Mouse (Mus musculus): ENCODE data around the gene Rapgef3.

Gene Rapgef3

DNA sequence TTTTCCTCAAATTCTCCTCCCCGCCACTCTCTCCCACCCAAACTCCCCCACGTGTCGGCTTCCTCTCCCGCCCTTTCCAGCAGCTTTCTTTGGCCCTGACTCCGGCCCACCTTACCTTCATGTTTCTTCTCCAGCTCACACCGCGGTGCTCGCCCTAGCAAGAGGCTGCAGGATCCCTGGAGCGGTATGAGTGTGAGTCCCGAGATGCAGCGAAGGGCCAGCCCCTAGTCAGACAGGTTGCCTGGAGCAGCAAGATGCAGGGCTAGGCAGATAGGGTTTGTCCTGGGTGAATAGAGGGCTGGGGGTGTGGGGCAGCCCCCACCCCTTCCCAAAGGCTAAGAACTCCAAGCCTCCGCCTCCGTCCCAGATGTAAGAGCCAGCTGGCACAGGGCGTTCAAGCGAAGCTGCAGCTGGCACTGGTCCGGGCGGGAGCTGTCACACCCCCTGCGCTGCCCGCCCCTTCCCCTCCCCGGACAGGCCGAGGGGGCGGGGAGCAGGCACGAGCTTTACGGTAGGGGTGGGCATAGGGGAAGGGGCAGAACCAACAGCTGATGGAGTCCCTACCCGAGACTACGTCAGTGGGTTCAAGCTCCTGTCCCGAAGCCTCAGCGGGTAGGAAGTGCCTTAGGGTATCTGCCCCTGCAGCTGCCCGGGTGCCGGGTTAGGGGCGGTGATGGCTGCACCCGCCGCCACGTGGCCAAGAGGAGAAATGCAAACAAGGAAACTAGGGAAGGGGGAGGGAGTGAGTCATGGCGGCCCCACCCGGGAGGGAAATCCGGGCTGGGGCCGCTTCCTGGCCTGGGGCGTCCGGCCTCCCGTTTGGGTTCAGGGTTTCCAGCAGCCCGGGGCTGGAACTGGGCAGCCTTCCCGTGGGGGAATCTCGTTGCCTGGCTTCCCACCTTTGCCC is at the start of gene Rapgef3:
TSS of gene Rapgef3 (minus strand) at position 693 of the 907 bp plus-strand sequence.
- DNase-seq (ENCODE audit: low read depth), result peak; percentile 88

DNA sequence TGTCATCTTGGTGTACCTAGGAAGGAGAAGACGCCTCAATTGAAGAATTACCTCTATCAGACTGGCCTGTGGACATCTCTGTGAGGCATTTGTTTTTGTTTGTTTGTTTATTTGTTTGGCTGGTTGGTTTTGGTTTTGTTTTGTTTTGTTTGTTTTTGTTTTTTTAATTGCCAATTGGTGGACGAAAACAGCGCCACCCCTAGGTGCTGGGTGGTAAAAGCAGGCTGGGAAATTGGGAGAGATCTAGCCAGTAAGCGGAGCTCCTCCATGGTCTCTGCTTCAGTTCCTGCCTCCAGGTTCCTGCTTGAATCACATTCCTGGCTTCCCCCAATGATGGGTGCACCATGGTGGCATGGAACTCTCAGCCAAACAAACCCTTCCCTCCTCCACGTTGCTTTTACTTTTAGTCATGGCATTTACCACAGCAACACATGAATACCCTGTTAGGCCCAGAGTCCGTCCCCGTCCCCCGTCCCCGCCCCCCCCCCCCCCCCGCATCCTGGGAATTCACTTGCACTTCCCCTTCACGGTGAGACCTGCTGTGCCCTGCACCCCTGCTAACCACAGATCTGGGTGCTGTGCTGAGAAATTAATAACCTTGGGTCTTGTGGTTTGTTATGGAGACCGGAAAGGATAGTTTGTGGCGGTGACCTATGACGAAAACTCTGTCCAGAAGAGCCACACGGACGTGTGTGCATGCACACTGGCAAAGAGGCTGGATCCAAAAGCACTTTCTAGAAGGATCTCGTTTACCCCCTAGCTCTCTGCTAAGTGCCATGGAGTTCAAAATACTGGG is 48.6 kb upstream of the Rapgef3 start:
- peak; percentile 57 for DNase-seq (ENCODE audit: low read depth)

DNA sequence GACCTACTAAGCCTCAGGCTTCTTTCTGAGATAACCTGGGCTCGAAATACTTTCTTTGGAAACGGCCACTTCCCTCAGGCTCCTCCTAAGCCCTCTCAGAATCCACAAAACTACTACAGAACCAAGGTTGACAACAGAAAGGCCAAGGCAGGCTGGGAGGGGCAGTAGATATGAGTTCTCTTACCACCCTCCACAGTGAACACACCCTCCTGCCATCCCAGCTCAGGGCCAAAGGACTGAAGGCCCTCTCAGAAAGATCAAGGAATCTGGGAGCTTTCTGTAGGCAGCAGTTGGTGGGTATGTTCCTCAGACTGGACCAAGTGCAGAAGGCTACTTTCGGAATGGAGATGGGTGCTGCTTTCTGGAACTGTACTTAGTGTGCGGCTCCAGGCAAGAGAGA is 47.5 kb upstream of the Rapgef3 start:
- DNase-seq (ENCODE audit: low read depth), result no peak

DNA sequence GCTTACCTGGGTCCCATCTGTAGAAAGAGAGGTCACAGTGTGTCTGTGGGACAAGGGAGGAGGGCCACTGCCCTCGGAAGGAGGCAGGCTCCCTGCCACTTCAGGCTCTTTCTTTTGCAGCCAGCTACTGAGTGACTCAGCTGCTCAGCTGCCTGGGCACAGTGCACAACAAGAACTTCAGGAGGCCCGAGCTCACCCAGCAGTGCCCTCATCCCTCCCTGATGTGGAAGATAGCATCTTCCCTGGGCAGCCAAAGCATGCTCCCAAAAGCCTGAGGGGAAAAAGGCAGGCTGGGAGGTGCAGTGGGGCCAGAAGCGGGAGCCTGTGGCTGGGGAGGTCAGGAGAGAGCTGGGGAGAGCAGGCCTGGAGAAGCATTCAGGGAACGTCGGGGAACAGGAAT is 46.9 kb upstream of the Rapgef3 start:
- DNase-seq (ENCODE audit: low read depth), result no peak

DNA sequence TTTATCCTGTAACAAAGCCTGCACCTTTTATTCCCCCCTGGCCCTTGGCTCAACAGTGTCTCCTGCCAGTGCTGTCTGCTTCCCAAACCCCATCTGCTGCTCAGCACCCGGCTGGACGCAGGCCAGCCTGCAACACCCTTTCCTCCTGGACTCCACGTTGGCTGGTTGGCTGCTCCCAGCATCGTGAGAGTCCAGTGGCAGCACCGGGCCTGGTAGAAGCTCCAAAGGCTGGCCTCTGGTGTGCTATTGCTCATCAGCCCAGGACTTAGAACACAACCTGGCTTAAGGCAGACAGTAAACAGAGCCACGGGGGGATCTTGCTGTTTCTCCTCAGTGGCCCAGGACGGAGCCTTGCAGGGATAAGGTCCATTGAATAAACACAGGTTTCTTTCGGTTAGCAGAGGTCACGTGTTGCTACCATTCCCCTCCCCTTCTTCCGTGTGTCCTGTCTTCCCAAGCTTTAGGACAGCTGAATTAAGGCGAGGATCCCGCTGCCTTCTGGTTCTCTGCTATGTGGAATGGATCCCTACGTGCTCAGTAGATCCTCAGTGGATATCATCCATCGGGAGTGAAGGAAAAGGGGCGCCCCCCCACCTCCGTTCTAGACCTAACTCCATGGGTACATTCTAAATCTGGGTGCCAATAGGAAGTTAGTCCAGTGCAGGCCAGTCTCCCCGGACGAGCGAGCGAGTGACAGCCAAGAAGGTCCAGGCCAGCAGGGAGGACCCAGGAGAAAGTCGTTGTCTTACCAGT is 45.9 kb upstream of the Rapgef3 start:
- no peak for DNase-seq (ENCODE audit: low read depth)

DNA sequence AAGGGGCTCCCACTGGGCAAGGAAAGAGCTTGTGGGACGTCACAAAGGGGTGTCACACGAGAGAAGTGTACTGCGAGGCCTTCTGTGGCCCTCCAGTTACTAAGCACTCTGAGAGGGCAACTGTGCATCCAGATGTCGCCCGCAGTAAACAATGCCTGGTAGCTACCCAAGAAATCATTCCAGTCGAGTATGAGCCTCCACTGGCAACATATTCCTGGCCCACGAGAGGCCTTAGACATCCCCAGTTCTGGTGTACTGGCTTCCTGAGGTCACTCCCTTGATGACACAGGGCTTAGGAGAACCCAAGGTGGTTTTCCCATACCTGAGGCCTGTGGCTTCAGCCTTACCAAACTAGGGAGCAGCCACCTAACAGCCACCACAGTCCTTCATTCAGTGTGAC is 45.1 kb upstream of the Rapgef3 start:
- DNase-seq (ENCODE audit: low read depth), result no peak

DNA sequence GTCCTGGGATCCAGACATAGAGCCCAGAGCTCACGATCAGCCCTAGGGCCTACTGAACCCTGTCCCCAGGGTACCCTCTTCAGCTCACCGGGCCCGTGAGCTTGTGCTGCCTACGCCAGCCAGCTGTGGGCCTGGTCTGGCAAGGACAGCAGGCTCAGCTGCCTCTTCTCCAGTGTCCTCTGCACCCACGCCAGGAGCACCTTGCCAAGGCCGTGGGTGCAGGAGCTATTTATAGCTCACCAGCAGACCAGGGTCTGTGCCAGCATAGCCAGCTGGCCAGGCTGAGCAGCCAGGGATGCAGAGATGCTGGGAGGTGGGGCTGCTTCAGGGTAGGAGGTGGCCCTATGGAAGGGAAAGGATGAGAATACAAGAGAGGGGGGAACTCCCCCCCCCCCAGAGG is 44.4 kb upstream of the Rapgef3 start:
- DNase-seq (ENCODE audit: low read depth), result no peak

DNA sequence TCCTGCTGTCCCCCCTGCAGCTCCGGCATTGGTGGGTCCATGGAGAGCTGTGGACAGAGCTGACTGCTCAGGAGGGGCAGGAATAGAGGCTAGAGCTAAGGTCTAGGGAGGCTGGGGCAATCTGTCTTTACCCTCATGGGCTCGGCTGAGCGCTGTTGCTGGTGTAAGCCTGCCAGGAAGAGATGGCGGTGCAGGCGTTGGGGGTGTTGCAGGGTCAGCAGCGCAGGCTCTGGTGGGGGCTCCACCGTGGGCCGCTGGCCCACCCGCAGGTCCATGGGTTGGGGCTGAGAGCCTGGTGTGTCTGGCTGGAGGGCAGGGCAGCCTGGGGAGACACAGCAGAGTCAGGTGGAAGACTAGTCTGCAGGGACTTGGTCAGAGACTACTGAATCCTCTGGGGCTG is 43.5 kb upstream of the Rapgef3 start:
- no peak for DNase-seq (ENCODE audit: low read depth)

DNA sequence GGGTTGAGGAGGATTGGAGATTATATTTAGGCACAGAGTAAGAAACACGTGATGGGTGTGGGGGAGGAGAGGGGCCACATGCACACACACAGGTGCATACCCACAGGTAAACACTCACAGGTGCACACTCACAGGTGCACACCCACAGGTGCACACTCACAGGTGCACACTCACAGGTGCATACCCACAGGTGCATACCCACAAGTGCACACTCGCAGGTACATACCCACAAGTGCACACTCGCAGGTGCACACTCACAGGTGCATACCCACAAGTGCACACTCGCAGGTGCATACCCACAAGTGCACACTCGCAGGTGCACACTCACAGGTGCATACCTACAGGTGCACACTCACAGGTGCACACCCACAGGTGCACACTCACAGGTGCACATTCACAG is 42.6 kb upstream of the Rapgef3 start:
- DNase-seq (ENCODE audit: low read depth), result no peak

DNA sequence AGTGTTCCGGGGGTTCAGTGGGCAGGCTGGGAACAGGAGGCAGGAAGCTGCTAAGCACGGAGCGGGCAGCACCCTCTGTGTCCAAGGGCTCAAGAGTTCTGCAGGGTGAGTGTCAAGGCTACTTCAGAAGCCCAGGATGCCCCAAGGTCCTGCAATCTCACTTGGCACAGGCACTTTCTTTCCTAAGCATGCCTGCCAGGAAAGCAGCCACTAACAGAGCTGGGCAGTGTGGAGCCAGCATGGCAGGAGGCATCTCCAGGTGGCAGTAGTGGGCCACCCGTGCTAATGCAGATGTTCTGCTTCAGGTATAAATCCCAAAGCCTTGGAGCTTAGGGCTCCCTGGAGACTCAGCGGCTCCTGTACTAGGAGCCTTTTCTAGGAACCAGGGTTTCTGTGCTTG is 42.2 kb upstream of the Rapgef3 start:
- DNase-seq (ENCODE audit: low read depth), result peak; percentile 47

DNA sequence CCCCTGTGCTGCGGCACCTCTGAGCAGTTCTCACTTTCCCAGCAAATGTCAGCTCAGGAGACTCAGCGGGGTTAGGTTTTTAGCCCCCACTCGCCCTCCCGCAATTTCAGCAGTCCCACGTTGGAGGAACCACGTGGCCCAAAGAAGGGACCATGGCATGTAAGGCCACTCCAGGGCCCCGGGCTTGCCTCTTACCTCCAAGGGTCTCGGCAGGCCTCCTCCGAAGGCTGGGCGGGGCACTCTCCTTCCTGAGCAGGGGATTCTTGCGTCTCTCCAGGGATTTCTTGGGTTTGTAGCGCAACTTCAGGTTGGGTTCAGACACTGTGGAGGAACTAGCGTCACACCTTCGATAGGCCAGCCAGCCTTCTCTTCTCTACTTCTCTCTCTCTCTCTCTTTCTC is 41.4 kb upstream of the Rapgef3 start:
- DNase-seq (ENCODE audit: low read depth), result no peak

DNA sequence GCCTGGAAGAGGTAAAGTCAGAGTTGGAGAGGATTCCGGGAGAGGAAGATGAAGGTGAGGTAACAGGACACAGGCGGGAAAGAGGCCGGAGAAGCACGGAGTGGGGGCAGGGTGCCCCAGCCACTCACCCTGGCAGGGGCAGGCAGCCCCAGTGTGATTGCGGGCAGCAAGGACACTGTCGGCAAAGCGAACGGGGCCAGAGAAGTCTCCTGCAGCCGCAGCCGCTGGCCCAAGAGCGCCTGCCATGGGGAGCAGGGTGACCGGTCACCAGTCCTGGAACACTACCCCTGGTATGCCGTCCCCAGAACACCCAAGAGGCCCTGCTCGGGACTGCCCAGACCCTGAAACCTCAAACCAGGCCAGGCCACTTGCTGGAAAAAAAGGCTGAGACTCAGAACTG is 40.8 kb upstream of the Rapgef3 start:
- DNase-seq (ENCODE audit: low read depth), result no peak

DNA sequence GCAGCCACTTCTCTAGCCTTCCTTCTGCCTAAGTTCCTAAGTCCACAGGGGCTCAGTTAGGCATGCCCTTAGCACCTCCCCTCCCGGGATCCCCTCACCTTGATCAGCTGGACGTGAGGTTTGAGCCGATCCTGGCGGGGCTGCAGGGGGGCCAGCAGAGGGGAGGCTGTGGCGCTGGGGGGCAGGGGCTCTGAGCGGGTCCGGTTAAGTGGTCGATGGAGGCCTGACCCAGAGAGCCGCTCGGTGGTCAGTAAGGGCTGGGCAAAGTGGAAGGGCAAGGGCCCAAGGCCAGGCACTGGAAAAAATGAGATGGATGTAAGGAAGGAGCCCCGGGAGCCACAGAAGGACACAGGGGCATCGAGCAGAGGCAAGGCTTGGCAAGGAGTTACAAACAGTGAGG is 40.1 kb upstream of the Rapgef3 start:
- no peak for DNase-seq (ENCODE audit: low read depth)

DNA sequence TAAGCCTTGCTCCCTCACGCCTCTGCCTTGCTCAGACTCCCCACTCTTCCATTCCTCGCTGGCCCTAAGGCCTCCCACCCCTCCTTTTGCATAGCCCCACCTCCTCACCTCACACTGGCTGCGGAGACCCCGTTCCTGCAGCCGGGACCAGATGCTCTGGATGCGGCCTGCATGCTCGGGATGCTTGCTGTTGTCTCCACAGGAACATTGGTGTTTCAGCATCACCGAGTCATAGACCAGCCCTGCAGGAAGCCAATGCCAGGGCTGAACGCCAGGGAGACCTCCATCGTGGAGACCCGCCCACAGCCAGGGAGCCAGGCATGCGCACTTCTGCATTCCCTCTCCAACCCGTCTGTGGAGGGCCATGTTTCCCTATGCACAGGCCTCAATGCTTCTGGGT is 34.8 kb upstream of the Rapgef3 start:
- DNase-seq (ENCODE audit: low read depth), result no peak

DNA sequence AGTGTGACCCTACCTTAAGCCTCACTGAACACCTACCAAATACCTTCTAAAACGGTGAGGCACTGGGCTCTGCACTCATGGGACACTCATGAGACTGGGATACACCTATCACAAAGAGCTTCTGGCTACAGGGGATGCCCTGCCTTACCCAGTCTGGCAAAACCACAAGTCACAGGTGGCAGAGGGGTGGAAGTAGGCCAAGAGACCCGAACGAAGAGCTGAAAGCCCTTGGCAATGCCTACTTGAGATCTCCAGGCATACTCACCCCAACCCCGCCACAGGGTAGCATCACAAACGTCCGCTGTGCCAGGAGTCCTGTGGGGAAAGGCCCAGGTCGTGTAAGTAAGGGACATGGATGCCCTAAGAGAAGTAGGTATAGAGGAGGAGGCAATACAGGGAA is 34.0 kb upstream of the Rapgef3 start:
- DNase-seq (ENCODE audit: low read depth), result no peak

DNA sequence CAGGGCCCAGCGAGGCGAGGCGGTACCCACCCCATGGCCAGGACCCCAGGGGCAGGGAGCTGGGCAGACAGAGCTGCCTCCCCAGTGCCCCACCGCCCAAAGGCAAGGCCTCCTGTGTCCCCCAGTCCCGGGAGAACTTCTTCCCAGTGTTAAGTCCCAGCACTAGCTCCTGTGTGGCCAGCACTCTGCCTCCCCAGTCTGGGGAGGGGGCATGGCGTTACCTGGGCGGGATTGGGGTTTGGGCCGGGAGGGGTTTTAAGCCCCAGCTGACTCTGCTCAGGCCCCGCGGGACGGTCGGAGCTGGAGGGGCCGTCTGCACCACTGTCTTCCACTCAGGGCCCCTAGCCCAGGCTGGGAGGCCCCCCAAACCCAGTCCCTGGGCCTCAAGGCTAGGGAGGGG is 33.1 kb upstream of the Rapgef3 start:
- no peak for DNase-seq (ENCODE audit: low read depth)

DNA sequence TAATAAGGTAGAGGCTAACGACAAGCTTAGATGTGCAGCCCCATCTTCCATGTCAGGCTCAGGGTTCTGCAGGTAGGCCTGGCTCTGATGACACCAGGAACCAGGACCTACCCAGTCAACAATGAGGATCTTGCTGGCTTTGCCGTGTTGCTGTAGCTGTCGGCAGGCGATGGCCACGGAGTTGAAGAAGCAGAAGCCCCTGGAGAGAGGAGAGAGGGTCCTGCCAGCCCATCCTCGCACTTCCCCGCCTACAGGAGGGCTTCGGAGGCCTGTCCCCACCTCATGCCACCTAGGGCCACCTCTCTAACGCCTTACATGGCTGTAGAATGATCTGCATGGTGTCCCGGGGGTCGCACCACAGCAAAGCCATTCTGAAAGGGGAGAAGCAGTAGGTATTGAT is 31.7 kb upstream of the Rapgef3 start:
- DNase-seq (ENCODE audit: low read depth), result no peak

DNA sequence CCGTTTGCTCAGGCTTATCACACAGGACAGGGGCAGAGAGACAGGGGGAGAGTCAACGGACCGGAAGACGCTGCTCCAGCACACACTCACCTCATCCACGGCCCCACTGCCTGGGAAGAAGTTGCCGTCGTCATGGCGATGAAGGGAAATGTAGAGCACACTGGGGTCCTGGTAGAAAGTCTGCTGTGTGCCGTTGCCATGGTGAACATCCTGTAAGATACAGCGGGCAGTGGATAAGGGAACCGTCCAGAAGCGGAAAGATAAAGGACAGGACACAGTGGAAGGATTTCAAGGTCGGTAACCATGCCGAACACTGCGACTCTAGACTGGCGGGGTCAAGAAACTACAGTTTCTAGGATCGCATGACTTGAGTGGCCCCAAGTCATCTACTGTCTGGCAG is 30.4 kb upstream of the Rapgef3 start:
- no peak for DNase-seq (ENCODE audit: low read depth)

DNA sequence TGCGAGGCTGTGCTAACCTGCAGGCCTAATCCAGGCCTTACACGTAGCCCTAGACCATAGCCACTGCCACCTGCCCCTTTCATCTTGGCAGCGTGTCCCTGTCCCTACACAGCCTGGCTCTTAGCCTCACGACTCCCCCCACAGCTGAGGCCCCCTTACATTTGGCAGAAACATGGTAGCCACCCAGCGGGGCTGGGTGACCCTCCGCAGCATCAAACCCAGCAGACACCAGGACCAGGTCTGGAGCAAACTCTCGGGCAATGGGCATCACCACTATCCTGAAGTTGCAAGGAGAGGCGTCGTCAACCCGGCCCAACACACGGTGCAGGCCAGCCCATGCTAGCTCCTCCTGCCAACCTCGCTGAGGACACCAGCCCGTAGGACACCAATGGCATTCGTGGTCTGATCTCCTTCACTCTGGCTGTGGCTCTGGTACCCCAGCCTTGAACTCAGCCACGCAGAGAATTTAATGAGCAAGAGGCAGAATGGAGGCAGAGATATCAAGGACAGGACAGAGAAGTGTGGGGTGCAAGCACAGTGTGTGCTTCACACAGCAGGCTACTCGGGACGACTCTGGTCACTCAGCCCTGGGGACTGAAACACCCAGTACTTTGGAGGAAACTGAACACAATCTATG is 29.0 kb upstream of the Rapgef3 start:
- DNase-seq (ENCODE audit: low read depth), result no peak

DNA sequence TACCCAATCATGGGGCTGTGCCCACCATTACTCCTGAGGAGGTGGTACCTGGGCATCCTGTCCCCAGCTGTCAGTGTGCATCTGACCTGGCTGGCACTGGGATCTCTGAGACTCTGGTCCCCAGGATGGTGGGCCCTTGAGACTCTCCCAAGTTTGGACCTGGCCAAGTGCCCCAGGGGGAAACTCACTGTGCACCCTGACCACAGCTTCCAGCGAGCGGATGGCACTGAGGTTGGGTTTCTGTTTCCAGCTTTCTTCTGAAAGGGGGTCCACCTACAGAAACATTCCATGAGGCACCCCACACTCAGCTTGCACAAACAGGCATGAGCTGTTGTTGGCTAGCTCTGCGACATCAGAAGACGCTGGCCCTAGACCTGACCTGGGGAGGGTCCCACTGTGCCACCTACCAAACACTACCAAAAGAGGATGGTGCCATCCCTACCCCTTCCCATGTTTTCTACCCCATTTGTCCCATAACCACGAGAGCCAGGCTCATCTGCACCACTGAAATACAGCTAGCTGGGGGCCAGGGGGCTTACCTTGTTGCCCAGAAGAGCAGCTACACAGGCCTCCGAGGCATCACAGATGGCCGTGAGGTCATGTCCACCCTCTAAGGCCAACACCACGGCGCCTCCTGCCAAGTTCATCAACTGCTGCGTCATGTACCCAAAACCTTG is 27.9 kb upstream of the Rapgef3 start:
- DNase-seq (ENCODE audit: low read depth), result no peak

DNA sequence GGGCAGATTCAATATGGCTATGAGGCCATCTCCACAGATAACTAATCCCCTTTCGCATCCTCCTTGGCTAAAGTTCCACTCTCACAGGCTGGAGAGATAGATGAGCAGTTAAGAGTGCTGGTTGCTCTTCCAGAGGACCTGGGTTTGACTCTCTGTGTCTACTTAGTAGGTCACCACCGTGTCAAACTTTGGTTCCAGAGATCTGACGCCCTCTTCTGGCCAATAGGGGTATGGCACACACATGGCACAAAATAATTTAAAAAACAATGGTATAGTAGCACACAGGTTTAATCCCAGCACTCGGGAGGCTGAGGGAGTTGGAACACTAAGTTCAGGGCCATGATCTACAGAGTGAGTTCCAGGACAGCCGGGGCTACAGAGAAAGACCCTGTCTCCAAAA is 26.5 kb upstream of the Rapgef3 start:
- DNase-seq (ENCODE audit: low read depth), result peak; percentile 59
